ENCODE assay signal across 11 mouse cellular contexts in the genomic region with DNA sequence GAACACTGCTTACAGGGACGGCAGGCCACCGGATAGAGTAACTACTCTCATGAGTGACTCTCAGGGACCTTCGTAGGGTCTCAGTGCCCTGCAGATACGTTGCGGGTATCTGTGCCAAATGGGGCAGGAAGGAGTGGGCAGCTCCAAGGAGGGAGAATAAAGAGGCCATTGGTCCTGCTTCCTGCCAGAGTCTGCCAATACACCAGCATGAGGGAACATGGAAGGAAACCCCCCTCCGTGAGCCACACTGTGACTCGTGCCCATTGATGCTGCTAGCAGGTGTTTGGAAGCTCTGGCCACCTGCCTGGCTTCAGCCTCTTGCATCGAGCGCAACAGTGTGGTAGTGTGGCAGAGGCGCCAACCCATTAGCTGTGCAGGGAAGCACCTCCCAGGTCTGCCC.
DNase-seq lines count a peak whose midpoint lies in the region; ATAC-seq and TF ChIP-seq lines count a peak whose summit lies in the region.
"Had no signal": no experiment of that assay in that cellular context is flagged by ENCODE, and none has a peak within 500 bp of the region (broad histone marks: within the 10 kb centered on the region; RNA-seq: fewer than 3 reads in every experiment).

No protein-coding gene starts in this region.

- peak; percentile 15 for DNase-seq in thymus, adult 2 months
- DNase-seq in thymus, adult 18-20 months: no peak
- peak; percentile 17 to 49 for DNase-seq in thymus, postnatal 36 days
- DNase-seq in gastrocnemius, postnatal 10 days: no peak
- DNase-seq in stomach, postnatal 0 days (ENCODE audit: low spot score): no peak

- H3K27ac ChIP-seq in hindbrain, embryonic 16.5 days (ENCODE audit: low read depth, low read length): no peak overlapping the region
- H3K27ac ChIP-seq in hindbrain, embryonic 13.5 days: no peak overlapping the region
- no peak overlapping the region for H3K27ac ChIP-seq in thymus, adult 2 months (ENCODE audit: control insufficient read depth, insufficient read depth, low read length)
- H3K27ac ChIP-seq in stomach, postnatal 0 days (replicated peaks): no peak overlapping the region

- no peak for TF ChIP-seq EP300 in stomach, postnatal 0 days (optimal IDR thresholded peaks at IDR 0.05)

- no peak for TF ChIP-seq POLR2A in thymus, adult 2 months (IDR thresholded peaks at IDR 0.05; ENCODE audit: control insufficient read depth, extremely low read depth, insufficient read depth, low read length, poor library complexity)

- no peak overlapping the region for H3K4me3 ChIP-seq in hindbrain, embryonic 16.5 days (ENCODE audit: low read length)
- no peak overlapping the region for H3K4me3 ChIP-seq in hindbrain, embryonic 13.5 days
- no peak overlapping the region for H3K4me3 ChIP-seq in thymus, adult 2 months (ENCODE audit: control insufficient read depth, insufficient read depth, low read length)
- no peak overlapping the region for H3K4me3 ChIP-seq in stomach, postnatal 0 days (ENCODE audit: low read depth, low read length)

- 68% methylated on average over 10 of the region's 10 CpGs for WGBS in hindbrain, embryonic 16.5 days
- WGBS in hindbrain, embryonic 13.5 days: 90% methylated on average over 10 of the region's 10 CpGs
- 39% methylated on average over 10 of the region's 10 CpGs for WGBS in thymus, adult 2 months
- WGBS in stomach, postnatal 0 days: 81% methylated on average over 10 of the region's 10 CpGs

- no peaks in the 10 kb centered on the region for H3K9me3 ChIP-seq in hindbrain, embryonic 16.5 days (ENCODE audit: control insufficient read depth, low read length)
- no peaks in the 10 kb centered on the region for H3K9me3 ChIP-seq in hindbrain, embryonic 13.5 days
- H3K9me3 ChIP-seq in stomach, postnatal 0 days (ENCODE audit: control insufficient read depth, low read length): no peaks in the 10 kb centered on the region

- TF ChIP-seq CTCF in thymus, adult 2 months (IDR thresholded peaks at IDR 0.05; ENCODE audit: borderline replicate concordance, control insufficient read depth, extremely low read depth, insufficient read depth, low read length, poor library complexity): no peak
- TF ChIP-seq CTCF in stomach, postnatal 0 days (IDR thresholded peaks at IDR 0.05; ENCODE audit: low read depth): no peak

- peak; percentile 55 for ATAC-seq in hindbrain, embryonic 16.5 days
- no peak for ATAC-seq in hindbrain, embryonic 13.5 days (ENCODE audit: low FRiP score)
- peak; percentile 55 to 59 for ATAC-seq in hematopoietic stem cell, adult 5-6 weeks (replicated peaks in 1 of 2; ENCODE audit: insufficient read depth in 1 of 2, low FRiP score in 2 of 2, low TSS enrichment in 1 of 2, low read depth in 1 of 2, poor library complexity in 2 of 2, severe bottlenecking in 2 of 2)
- no peak for ATAC-seq in stomach, postnatal 0 days (ENCODE audit: low FRiP score, low TSS enrichment)
- ATAC-seq: lung, postnatal 0 days had no signal

- H3K27me3 ChIP-seq in hindbrain, embryonic 16.5 days (replicated peaks; ENCODE audit: control insufficient read depth, insufficient read depth, low read length): no peaks in the 10 kb centered on the region
- H3K27me3 ChIP-seq in hindbrain, embryonic 13.5 days: no peaks in the 10 kb centered on the region
- no peaks in the 10 kb centered on the region for H3K27me3 ChIP-seq in thymus, adult 2 months (ENCODE audit: control insufficient read depth, insufficient read depth, low read length)
- no peaks in the 10 kb centered on the region for H3K27me3 ChIP-seq in stomach, postnatal 0 days (ENCODE audit: control insufficient read depth, insufficient read depth, low read length)
- H3K27me3 ChIP-seq: CH12.LX had no signal

- H3K4me2 ChIP-seq in hindbrain, embryonic 16.5 days (ENCODE audit: low read length): no peak overlapping the region
- H3K4me2 ChIP-seq in hindbrain, embryonic 13.5 days: no peak overlapping the region
- no peak overlapping the region for H3K4me2 ChIP-seq in stomach, postnatal 0 days (replicated peaks; ENCODE audit: low read depth)
- H3K4me2 ChIP-seq: heart, embryonic 11.5 days had no signal

- H3K36me3 ChIP-seq in hindbrain, embryonic 16.5 days (ENCODE audit: control insufficient read depth, insufficient read depth, low read length): no peaks in the 10 kb centered on the region
- H3K36me3 ChIP-seq in hindbrain, embryonic 13.5 days: no peaks in the 10 kb centered on the region
- no peaks in the 10 kb centered on the region for H3K36me3 ChIP-seq in thymus, adult 2 months (ENCODE audit: control insufficient read depth, insufficient read depth, low read length)
- no peaks in the 10 kb centered on the region for H3K36me3 ChIP-seq in stomach, postnatal 0 days (ENCODE audit: control insufficient read depth, insufficient read depth, low read length)

- H3K4me1 ChIP-seq in hindbrain, embryonic 16.5 days (ENCODE audit: control insufficient read depth, insufficient read depth, low read depth, low read length): peaks cover 2% of the 10 kb centered on the region
- peaks cover 32% of the 10 kb centered on the region for H3K4me1 ChIP-seq in hindbrain, embryonic 13.5 days (replicated peaks)
- H3K4me1 ChIP-seq in thymus, adult 2 months (replicated peaks; ENCODE audit: control insufficient read depth, insufficient read depth, low read length): peaks cover 24% of the 10 kb centered on the region
- 0 out of 2 replicates have a peak, but pooled peaks cover 3% of the 10 kb centered on the region for H3K4me1 ChIP-seq in stomach, postnatal 0 days (replicated peaks; ENCODE audit: control insufficient read depth, insufficient read depth)

- no peak overlapping the region for H3K9ac ChIP-seq in hindbrain, embryonic 16.5 days (ENCODE audit: low read depth, low read length)
- H3K9ac ChIP-seq in hindbrain, embryonic 13.5 days: no peak overlapping the region
- no peak overlapping the region for H3K9ac ChIP-seq in stomach, postnatal 0 days (ENCODE audit: low read length)

Comparison
In these comparisons a context has a peak if more than half of its experiments do, and no peak if none do; other contexts are left out.
1. ATAC-seq: peak in hindbrain, embryonic 16.5 days (single experiment) and hematopoietic stem cell, adult 5-6 weeks (2 of 2); none in hindbrain, embryonic 13.5 days (single experiment) and stomach, postnatal 0 days (single experiment).
2. DNase-seq: peak in thymus, adult 2 months (single experiment) and thymus, postnatal 36 days (2 of 2); none in thymus, adult 18-20 months (0 of 2), gastrocnemius, postnatal 10 days (single experiment) and stomach, postnatal 0 days (single experiment).